Mouse (Mus musculus): ENCODE measurements around the gene Atp11a. TPM values are rescaled to one million over a fixed set of nuclear protein-coding genes. Genes with fewer than 3 reads are reported as not detected.

The Atp11a gene
- polyA plus RNA-seq, 1 experiment from 2014 or later, result 18.5 TPM

- Histone ChIP-seq H3K4me1 (replicated peaks; ENCODE audit: control insufficient read depth, insufficient read depth, low read length) (no peaks in the 10 kb centered on the region), H3K9ac (ENCODE audit: low read length) (no peak overlapping the region), H3K27me3 (ENCODE audit: control insufficient read depth, insufficient read depth, low read length) (no peaks in the 10 kb centered on the region), H3K9me3 (ENCODE audit: control insufficient read depth, low read length) (no peaks in the 10 kb centered on the region), H3K27ac (ENCODE audit: low read depth, low read length) (no peak overlapping the region), H3K4me3 (ENCODE audit: low read depth, low read length) (no peak overlapping the region), H3K36me3 (ENCODE audit: control insufficient read depth, insufficient read depth, low read length) (no peaks in the 10 kb centered on the region; the same call in 1 of the 2 replicates), H3K4me2 (ENCODE audit: low read depth, low read length, severe bottlenecking) (no peak overlapping the region)
- ATAC-seq (replicated peaks; ENCODE audit: low FRiP score), result no peak
- WGBS, result 84% methylated on average over 15 of the region's 15 CpGs
- no peak for DNase-seq (ENCODE audit: low spot score)
Observed at GRCm38 (mm10) chr8:12856038-12856437, 99.2 kb downstream of the Atp11a start.

GRCm38 (mm10) chr8:12863061-12863460 lies 106.2 kb downstream of the Atp11a start:
- H3K4me1 ChIP-seq (replicated peaks; ENCODE audit: control insufficient read depth, insufficient read depth, low read length), result no peaks in the 10 kb centered on the region
- no peak overlapping the region for H3K9ac ChIP-seq (ENCODE audit: low read length)
- DNase-seq (ENCODE audit: low spot score) (no peak), ATAC-seq (replicated peaks; ENCODE audit: low FRiP score) (no peak)
- no peak overlapping the region for H3K4me2 ChIP-seq (ENCODE audit: low read depth, low read length, severe bottlenecking)
- no peaks in the 10 kb centered on the region for H3K36me3 ChIP-seq (ENCODE audit: control insufficient read depth, insufficient read depth, low read length)
- H3K27ac ChIP-seq (ENCODE audit: low read depth, low read length), result no peak overlapping the region
- no peaks in the 10 kb centered on the region for H3K27me3 ChIP-seq (ENCODE audit: control insufficient read depth, insufficient read depth, low read length)
- H3K4me3 ChIP-seq (ENCODE audit: low read depth, low read length), result no peak overlapping the region
- 87% methylated on average over 3 of the region's 3 CpGs for WGBS
- H3K9me3 ChIP-seq (ENCODE audit: control insufficient read depth, low read length), result no peaks in the 10 kb centered on the region

- Histone ChIP-seq H3K4me2 (ENCODE audit: low read depth, low read length, severe bottlenecking) (no peak overlapping the region), H3K9ac (ENCODE audit: low read length) (no peak overlapping the region), H3K4me3 (ENCODE audit: low read depth, low read length) (no peak overlapping the region), H3K4me1 (replicated peaks; ENCODE audit: control insufficient read depth, insufficient read depth, low read length) (no peaks in the 10 kb centered on the region), H3K36me3 (ENCODE audit: control insufficient read depth, insufficient read depth, low read length) (no peaks in the 10 kb centered on the region), H3K9me3 (ENCODE audit: control insufficient read depth, low read length) (no peaks in the 10 kb centered on the region), H3K27me3 (ENCODE audit: control insufficient read depth, insufficient read depth, low read length) (no peaks in the 10 kb centered on the region), H3K27ac (ENCODE audit: low read depth, low read length) (no peak overlapping the region)
- DNase-seq (ENCODE audit: low spot score) (no peak), ATAC-seq (replicated peaks; ENCODE audit: low FRiP score) (no peak)
- WGBS, result 84% methylated on average over 14 of the region's 14 CpGs
Observed at GRCm38 (mm10) chr8:12863608-12864007, 106.8 kb downstream of the Atp11a start.

GRCm38 (mm10) chr8:12865790-12866189 lies 109.0 kb downstream of the Atp11a start:
- H3K4me3 ChIP-seq (ENCODE audit: low read depth, low read length), result no peak overlapping the region
- H3K36me3 ChIP-seq (ENCODE audit: control insufficient read depth, insufficient read depth, low read length), result no peaks in the 10 kb centered on the region
- WGBS, result 76% methylated on average over 6 of the region's 6 CpGs
- no peaks in the 10 kb centered on the region for H3K9me3 ChIP-seq (ENCODE audit: control insufficient read depth, low read length)
- H3K4me2 ChIP-seq (ENCODE audit: low read depth, low read length, severe bottlenecking), result no peak overlapping the region
- ATAC-seq (replicated peaks; ENCODE audit: low FRiP score), result no peak
- H3K9ac ChIP-seq (ENCODE audit: low read length), result no peak overlapping the region
- no peaks in the 10 kb centered on the region for H3K27me3 ChIP-seq (ENCODE audit: control insufficient read depth, insufficient read depth, low read length)
- H3K4me1 ChIP-seq (replicated peaks; ENCODE audit: control insufficient read depth, insufficient read depth, low read length), result 0 out of 2 replicates have a peak, but pooled peaks cover 2% of the 10 kb centered on the region
- DNase-seq (ENCODE audit: low spot score), result no peak
- no peak overlapping the region for H3K27ac ChIP-seq (ENCODE audit: low read depth, low read length)

- no peak for ATAC-seq (replicated peaks; ENCODE audit: low FRiP score)
Observed at GRCm38 (mm10) chr8:12869661-12870060, 112.8 kb downstream of the Atp11a start.

GRCm38 (mm10) chr8:12870656-12871055 lies 113.8 kb downstream of the Atp11a start:
- Histone ChIP-seq H3K4me2 (ENCODE audit: low read depth, low read length, severe bottlenecking) (no peak overlapping the region), H3K27ac (ENCODE audit: low read depth, low read length) (peak overlapping the region; percentile 91), H3K9ac (ENCODE audit: low read length) (no peak overlapping the region), H3K4me1 (replicated peaks; ENCODE audit: control insufficient read depth, insufficient read depth, low read length) (peaks cover 25% of the 10 kb centered on the region), H3K9me3 (ENCODE audit: control insufficient read depth, low read length) (no peaks in the 10 kb centered on the region), H3K27me3 (ENCODE audit: control insufficient read depth, insufficient read depth, low read length) (no peaks in the 10 kb centered on the region), H3K4me3 (ENCODE audit: low read depth, low read length) (no peak overlapping the region), H3K36me3 (ENCODE audit: control insufficient read depth, insufficient read depth, low read length) (no peaks in the 10 kb centered on the region)
- ATAC-seq (replicated peaks; ENCODE audit: low FRiP score), result no peak
- 85% methylated on average over 5 of the region's 5 CpGs for WGBS
- DNase-seq (ENCODE audit: low spot score), result no peak

More at GRCm38 (mm10) chr8:12869661-12870060, 112.8 kb downstream of the Atp11a start:
- H3K4me3 ChIP-seq (ENCODE audit: low read depth, low read length), result no peak overlapping the region
- no peaks in the 10 kb centered on the region for H3K27me3 ChIP-seq (ENCODE audit: control insufficient read depth, insufficient read depth, low read length)
- no peak for DNase-seq (ENCODE audit: low spot score)
- 82% methylated on average over 3 of the region's 3 CpGs for WGBS
- H3K27ac ChIP-seq (ENCODE audit: low read depth, low read length), result no peak overlapping the region
- no peak overlapping the region for H3K9ac ChIP-seq (ENCODE audit: low read length)
- no peaks in the 10 kb centered on the region for H3K9me3 ChIP-seq (ENCODE audit: control insufficient read depth, low read length)
- H3K36me3 ChIP-seq (ENCODE audit: control insufficient read depth, insufficient read depth, low read length), result no peaks in the 10 kb centered on the region
- peaks cover 15% of the 10 kb centered on the region for H3K4me1 ChIP-seq (replicated peaks; ENCODE audit: control insufficient read depth, insufficient read depth, low read length)
- no peak overlapping the region for H3K4me2 ChIP-seq (ENCODE audit: low read depth, low read length, severe bottlenecking)

- H3K9ac ChIP-seq (ENCODE audit: low read length), result peak overlapping the region; percentile 28; the same call in 1 of the 2 replicates
- H3K27me3 ChIP-seq (ENCODE audit: control insufficient read depth, insufficient read depth, low read length), result no peaks in the 10 kb centered on the region
- peak overlapping the region; percentile 26 for H3K4me2 ChIP-seq (ENCODE audit: low read depth, low read length, severe bottlenecking)
- no peaks in the 10 kb centered on the region for H3K36me3 ChIP-seq (ENCODE audit: control insufficient read depth, insufficient read depth, low read length)
- peaks cover 30% of the 10 kb centered on the region for H3K4me1 ChIP-seq (replicated peaks; ENCODE audit: control insufficient read depth, insufficient read depth, low read length)
- ATAC-seq (replicated peaks; ENCODE audit: low FRiP score) (peak; percentile 76), DNase-seq (ENCODE audit: low spot score) (peak; percentile 83)
- H3K27ac ChIP-seq (ENCODE audit: low read depth, low read length), result peak overlapping the region; percentile 91
- WGBS, result 2% methylated on average over 5 of the region's 5 CpGs
- no peaks in the 10 kb centered on the region for H3K9me3 ChIP-seq (ENCODE audit: control insufficient read depth, low read length)
- H3K4me3 ChIP-seq (ENCODE audit: low read depth, low read length), result no peak overlapping the region
Observed at GRCm38 (mm10) chr8:12871461-12871860, 114.6 kb downstream of the Atp11a start.

- Histone ChIP-seq H3K27me3 (ENCODE audit: control insufficient read depth, insufficient read depth, low read length) (no peaks in the 10 kb centered on the region), H3K27ac (ENCODE audit: low read depth, low read length) (0 out of 2 replicates have a peak overlapping the region, but pooled peaks have one; percentile 1), H3K36me3 (ENCODE audit: control insufficient read depth, insufficient read depth, low read length) (no peaks in the 10 kb centered on the region), H3K9me3 (ENCODE audit: control insufficient read depth, low read length) (no peaks in the 10 kb centered on the region), H3K4me3 (ENCODE audit: low read depth, low read length) (peak overlapping the region; percentile 51), H3K4me1 (replicated peaks; ENCODE audit: control insufficient read depth, insufficient read depth, low read length) (peaks cover 34% of the 10 kb centered on the region), H3K9ac (ENCODE audit: low read length) (peak overlapping the region; percentile 5), H3K4me2 (ENCODE audit: low read depth, low read length, severe bottlenecking) (peak overlapping the region; percentile 76)
- 5% methylated on average over 8 of the region's 9 CpGs for WGBS
- peak; percentile 62 for DNase-seq (ENCODE audit: low spot score)
- no peak; the same call in 1 of the 2 replicates for ATAC-seq (replicated peaks; ENCODE audit: low FRiP score)
Observed at GRCm38 (mm10) chr8:12872983-12873356, 116.2 kb downstream of the Atp11a start.

- H3K27ac ChIP-seq (ENCODE audit: low read depth, low read length), result peak within 1 kb of the TSS; percentile 91
- peak within 1 kb of the TSS; percentile 79 for H3K9ac ChIP-seq (ENCODE audit: low read length)
- no peaks in the 10 kb centered on the region for H3K27me3 ChIP-seq (ENCODE audit: control insufficient read depth, insufficient read depth, low read length)
- H3K4me2 ChIP-seq (ENCODE audit: low read depth, low read length, severe bottlenecking), result peak within 1 kb of the TSS; percentile 76
- peak; percentile 96 for DNase-seq (ENCODE audit: low spot score)
- peak within 1 kb of the TSS; percentile 51 for H3K4me3 ChIP-seq (ENCODE audit: low read depth, low read length)
- H3K9me3 ChIP-seq (ENCODE audit: control insufficient read depth, low read length), result no peaks in the 10 kb centered on the region
- peak; percentile 73 for ATAC-seq (replicated peaks; ENCODE audit: low FRiP score)
- H3K4me1 ChIP-seq (replicated peaks; ENCODE audit: control insufficient read depth, insufficient read depth, low read length), result peaks cover 34% of the 10 kb centered on the region
- WGBS, result under 1% methylated on average over 23 of the region's 30 CpGs
- no peaks in the 10 kb centered on the region for H3K36me3 ChIP-seq (ENCODE audit: control insufficient read depth, insufficient read depth, low read length)
Observed at GRCm38 (mm10) chr8:12873357-12874046, 116.7 kb downstream of the Atp11a start, which contains the start of gene Mcf2l. Gene Mcf2l (plus strand): TSS chr8:12873806.
